In genomic region chr17:85034068-85034467, GRCm38 (mm10) we compare ENCODE assay signal across 9 mouse cellular contexts. TPM values are rescaled to one million over a fixed set of nuclear protein-coding genes. Genes with fewer than 3 reads are reported as not detected.
A peak's percentile ranks its signal among the peaks of the same experiment; 100 is the strongest.
DNase-seq lines count a peak whose midpoint lies in the region; ATAC-seq and TF ChIP-seq lines count a peak whose summit lies in the region.
"Had no signal": no experiment of that assay in that cellular context is flagged by ENCODE, and none has a peak within 500 bp of the region (broad histone marks: within the 10 kb centered on the region; RNA-seq: fewer than 3 reads in every experiment).

No protein-coding gene starts in this region.

- no peak overlapping the region for H3K9ac ChIP-seq in kidney, embryonic 16.5 days (replicated peaks; ENCODE audit: low read length)
- no peak overlapping the region for H3K9ac ChIP-seq in midbrain, postnatal 0 days (replicated peaks; ENCODE audit: low read length, poor library complexity, severe bottlenecking)

- no peak overlapping the region for H3K27ac ChIP-seq in kidney, embryonic 16.5 days (ENCODE audit: low read length)
- H3K27ac ChIP-seq in midbrain, postnatal 0 days (ENCODE audit: low read depth, low read length), result no peak overlapping the region

- 54% methylated on average over 11 of the region's 11 CpGs for WGBS in kidney, embryonic 16.5 days
- 63% methylated on average over 11 of the region's 11 CpGs for WGBS in midbrain, postnatal 0 days

- ATAC-seq in kidney, embryonic 16.5 days (ENCODE audit: low FRiP score, low TSS enrichment), result 0 out of 2 replicates have a peak, but pooled peaks have one; percentile 37
- ATAC-seq in midbrain, postnatal 0 days (ENCODE audit: low FRiP score), result no peak; the same call in 1 of the 2 replicates
- ATAC-seq: Patski had no signal

- H3K9me3 ChIP-seq in kidney, embryonic 16.5 days (ENCODE audit: low read length), result no peaks in the 10 kb centered on the region
- H3K9me3 ChIP-seq in midbrain, postnatal 0 days (ENCODE audit: low read length), result no peaks in the 10 kb centered on the region

- peak; percentile 57 to 73 for DNase-seq in adrenal gland, adult (ENCODE audit: inconsistent age in 2 of 2, low spot score in 1 of 2)
- DNase-seq in adrenal gland, postnatal 4 days (ENCODE audit: low spot score in 2 of 2), result no peak
- no peak for DNase-seq in kidney, adult 9 months
- peak; percentile 82 for DNase-seq in brain, adult 2 months (ENCODE audit: low read depth, low spot score)
- DNase-seq in midbrain, postnatal 0 days (ENCODE audit: low spot score), result peak; percentile 23
- no peak for DNase-seq in liver
- DNase-seq in urinary bladder, adult 2 months (ENCODE audit: low spot score), result no peak

- peaks cover 3% of the 10 kb centered on the region; the same call in 1 of the 2 replicates for H3K4me1 ChIP-seq in kidney, embryonic 16.5 days (ENCODE audit: insufficient read depth, low read length)
- H3K4me1 ChIP-seq in midbrain, postnatal 0 days (ENCODE audit: insufficient read depth, low read length), result no peaks in the 10 kb centered on the region

- H3K4me2 ChIP-seq in kidney, embryonic 16.5 days (replicated peaks; ENCODE audit: low read depth, low read length), result no peak overlapping the region
- H3K4me2 ChIP-seq in midbrain, postnatal 0 days (ENCODE audit: low read depth, low read length, poor library complexity, severe bottlenecking), result no peak overlapping the region

- H3K4me3 ChIP-seq in kidney, embryonic 16.5 days (ENCODE audit: low read length), result no peak overlapping the region
- no peak overlapping the region for H3K4me3 ChIP-seq in midbrain, postnatal 0 days (ENCODE audit: low read depth, low read length)

- no peak for TF ChIP-seq CTCF in midbrain, postnatal 0 days (IDR thresholded peaks at IDR 0.05)

- H3K27me3 ChIP-seq in kidney, embryonic 16.5 days (ENCODE audit: insufficient read depth, low read length), result no peaks in the 10 kb centered on the region
- no peaks in the 10 kb centered on the region for H3K27me3 ChIP-seq in midbrain, postnatal 0 days (ENCODE audit: insufficient read depth, low read length)
- H3K27me3 ChIP-seq: Patski had no signal

- no peaks in the 10 kb centered on the region for H3K36me3 ChIP-seq in kidney, embryonic 16.5 days (ENCODE audit: insufficient read depth, low read length)
- H3K36me3 ChIP-seq in midbrain, postnatal 0 days (ENCODE audit: insufficient read depth, low read length), result no peaks in the 10 kb centered on the region

RNA-seq across cellular contexts. Expression of gene Slc3a1, which starts 5.9 kb away (rescaled TPM):
- total RNA-seq in adrenal gland, postnatal 4 days (2021), result 10 to 100 TPM in 1 of 2 experiments, under 1 TPM in 1; 0.73 to 15.0 TPM
- 31.8 and 42.0 TPM in 2 replicates for polyA plus RNA-seq in kidney, embryonic 16.5 days (2015; fragmentation: Nextera tagmentation; extraction: Ambion mirVana)
- 0.27 and 0.76 TPM in 2 replicates for total RNA-seq in midbrain, postnatal 0 days (2014; rRNA removed)
- polyA plus RNA-seq in midbrain, postnatal 0 days (2015; fragmentation: Nextera tagmentation; extraction: Ambion mirVana), result 0.14 and 0.16 TPM in 2 replicates
- polyA plus RNA-seq in urinary bladder, adult 2 months (2012; rRNA removed), result 0.17 and 0.19 TPM in 2 replicates

RNA-seq across cellular contexts. Expression of gene Prepl, which starts 56.0 kb away (rescaled TPM):
- total RNA-seq in adrenal gland, postnatal 4 days (2021), result 10 to 100 TPM; 43.4 to 44.8 TPM
- 33.0 and 36.5 TPM in 2 replicates for polyA plus RNA-seq in kidney, embryonic 16.5 days (2015; fragmentation: Nextera tagmentation; extraction: Ambion mirVana)
- 111 and 149 TPM in 2 replicates for total RNA-seq in midbrain, postnatal 0 days (2014; rRNA removed)
- 150 and 151 TPM in 2 replicates for polyA plus RNA-seq in midbrain, postnatal 0 days (2015; fragmentation: Nextera tagmentation; extraction: Ambion mirVana)
- polyA plus RNA-seq in urinary bladder, adult 2 months (2012; rRNA removed), result 32.5 and 35.4 TPM in 2 replicates

RNA-seq across cellular contexts. Expression of gene Camkmt, which starts 56.3 kb away (rescaled TPM):
- 1 to 10 TPM; 6.8 to 8.5 TPM for total RNA-seq in adrenal gland, postnatal 4 days (2021)
- polyA plus RNA-seq in kidney, embryonic 16.5 days (2015; fragmentation: Nextera tagmentation; extraction: Ambion mirVana), result 14.9 and 15.2 TPM in 2 replicates
- 6.1 and 12.6 TPM in 2 replicates for total RNA-seq in midbrain, postnatal 0 days (2014; rRNA removed)
- polyA plus RNA-seq in midbrain, postnatal 0 days (2015; fragmentation: Nextera tagmentation; extraction: Ambion mirVana), result 21.4 and 21.5 TPM in 2 replicates
- 2.7 and 2.9 TPM in 2 replicates for polyA plus RNA-seq in urinary bladder, adult 2 months (2012; rRNA removed)

Comparison
In these comparisons a context has a peak if more than half of its experiments do, and no peak if none do; other contexts are left out.
1. DNase-seq: peak in adrenal gland, adult (2 of 2), brain, adult 2 months (single experiment) and midbrain, postnatal 0 days (single experiment); none in adrenal gland, postnatal 4 days (0 of 2), kidney, adult 9 months (single experiment), liver (single experiment) and urinary bladder, adult 2 months (single experiment).
2. RNA of gene Slc3a1, which starts 5.9 kb away (polyA plus RNA-seq): 31.8 to 42.0 TPM in kidney, embryonic 16.5 days; 0.17 to 0.19 TPM in urinary bladder, adult 2 months and 0.14 to 0.16 TPM in midbrain, postnatal 0 days; every median in the first group is over 10 times any median in the second.